Mouse (Mus musculus) myocyte (in vitro differentiated cells): Measurements from ENCODE around the gene Msi2. TPM values are rescaled to one million over a fixed set of nuclear protein-coding genes. Genes with fewer than 3 reads are reported as not detected.

Experiments
- H3K27me3 ChIP-seq: one replicate; pipeline ENCODE4 v1.6.1; 2011; ENCODE audit not compliant: control insufficient read depth, insufficient read depth, insufficient read length
- H3K36me3 ChIP-seq: one replicate; pipeline ENCODE4 v1.6.1; 2011; ENCODE audit not compliant: control insufficient read depth, insufficient read depth
- H3K4me2 ChIP-seq: one replicate; pipeline ENCODE4 v1.6.1; 2011; ENCODE audit warnings: low read depth, control low read depth
- H3K4me3 ChIP-seq: one replicate; pipeline ENCODE4 v1.5.1; 2011; ENCODE audit warnings: mild to moderate bottlenecking, control low read depth, moderate library complexity
- H3K79me2 ChIP-seq: one replicate; pipeline ENCODE4 v1.6.1; 2011; ENCODE audit not compliant: control insufficient read depth, insufficient read depth
- H3ac ChIP-seq: one replicate; pipeline ENCODE4 v1.6.1; 2011; ENCODE audit not compliant: control insufficient read depth, insufficient read length
- CEBPB ChIP-seq: IDR thresholded peaks from 2 replicates; pipeline ENCODE4 v1.6.1; 2011; ENCODE audit warnings: mild to moderate bottlenecking, moderate library complexity; ENCODE audit not compliant: poor library complexity, insufficient read depth, severe bottlenecking
- E2F4 ChIP-seq: IDR thresholded peaks from one replicate; pipeline ENCODE4 v1.6.1; 2011; ENCODE audit warnings: mild to moderate bottlenecking, control low read depth, moderate library complexity; ENCODE audit not compliant: insufficient read depth
- MAX ChIP-seq: IDR thresholded peaks from one replicate; pipeline ENCODE4 v1.6.1; 2011; ENCODE audit warnings: low read depth, mild to moderate bottlenecking, control low read depth
- MYOD1 ChIP-seq, 3 experiments: IDR thresholded peaks; one replicate each; pipeline ENCODE4 v1.6.1; 2011; ENCODE audit warnings: control low read depth in 2 of 3, low read depth in 2 of 3, mild to moderate bottlenecking in 2 of 3, moderate library complexity in 1 of 3; ENCODE audit not compliant: insufficient read length in 2 of 3, control insufficient read depth in 1 of 3
- MYOG ChIP-seq, 3 experiments: IDR thresholded peaks; one replicate each; pipeline ENCODE4 v1.6.1; 2011; ENCODE audit warnings: control low read depth in 2 of 3, low read depth in 2 of 3, mild to moderate bottlenecking in 2 of 3; ENCODE audit not compliant: insufficient read length in 2 of 3, control insufficient read depth in 1 of 3, insufficient read depth in 1 of 3
- POLR2A ChIP-seq: IDR thresholded peaks from one replicate; pipeline ENCODE4 v1.6.1; 2011; ENCODE audit warnings: low read depth, mild to moderate bottlenecking, control low read depth, moderate library complexity; ENCODE audit not compliant: insufficient read length
- POLR2AphosphoS2 ChIP-seq: IDR thresholded peaks from one replicate; pipeline ENCODE4 v1.6.1; 2011; ENCODE audit warnings: low read depth, control low read depth; ENCODE audit not compliant: insufficient read length
- REST ChIP-seq: IDR thresholded peaks from one replicate; pipeline ENCODE4 v1.6.1; 2011; ENCODE audit warnings: mild to moderate bottlenecking, control low read depth, moderate library complexity; ENCODE audit not compliant: insufficient read depth, insufficient read length
- SRF ChIP-seq: IDR thresholded peaks from one replicate; pipeline ENCODE4 v1.6.1; 2011; ENCODE audit warnings: low read depth; ENCODE audit not compliant: control insufficient read depth, insufficient read length
- TCF12 ChIP-seq: IDR thresholded peaks from one replicate; pipeline ENCODE4 v1.6.1; 2011; ENCODE audit warnings: mild to moderate bottlenecking, control low read depth; ENCODE audit not compliant: poor library complexity, insufficient read depth, severe bottlenecking
- TCF3 ChIP-seq: IDR thresholded peaks from one replicate; pipeline ENCODE4 v1.6.1; 2011; ENCODE audit warnings: low read depth, control low read depth; ENCODE audit not compliant: insufficient read length
- USF1 ChIP-seq: IDR thresholded peaks from one replicate; pipeline ENCODE4 v1.6.1; 2011; ENCODE audit warnings: low read depth, mild to moderate bottlenecking, control low read depth, moderate library complexity
- polyA plus RNA-seq: library from polyadenylated mRNA; unstranded; fragments of >200 nt; fragmentation: generic; extraction: Trizol; gene quantifications from one replicate; pipeline ENCODE4 v1.2.1, GENCODE M21; 2012; ENCODE audit warnings: missing spikeins

Msi2 gene
- polyA plus RNA-seq, 1 experiment, result 37.9 TPM

GRCm38 (mm10) chr11:88715299-88715698, 3.0 kb downstream of the Msi2 start:
- Histone ChIP-seq H3K4me3 (peak overlapping the region; percentile 63), H3K79me2 (peaks cover 43% of the 10 kb centered on the region), H3K27me3 (no peaks in the 10 kb centered on the region), H3ac (no peak overlapping the region), H3K36me3 (peaks cover 30% of the 10 kb centered on the region), H3K4me2 (peak overlapping the region; percentile 91)
- TF ChIP-seq E2F4 (no peak), TCF12 (no peak), SRF (no peak), MAX (no peak), MYOG (IDR thresholded peaks at IDR 0.05; ENCODE audit: control insufficient read depth in 1 of 3, insufficient read depth in 1 of 3, insufficient read length in 2 of 3, low read depth in 2 of 3) (no peak), POLR2A (no peak), TCF3 (no peak), POLR2AphosphoS2 (no peak), USF1 (no peak), REST (no peak), MYOD1 (IDR thresholded peaks at IDR 0.05; ENCODE audit: control insufficient read depth in 1 of 3, insufficient read length in 2 of 3, low read depth in 2 of 3) (no peak), CEBPB (no peak)

- no peaks in the 10 kb centered on the region for H3K27me3 ChIP-seq
- no peak overlapping the region for H3ac ChIP-seq
- H3K79me2 ChIP-seq, result peaks cover 43% of the 10 kb centered on the region
- peak overlapping the region; percentile 63 for H3K4me3 ChIP-seq
- peaks cover 31% of the 10 kb centered on the region for H3K36me3 ChIP-seq
- TF ChIP-seq SRF (no peak), TCF12 (no peak), TCF3 (no peak), REST (no peak)
- peak overlapping the region; percentile 91 for H3K4me2 ChIP-seq
These were observed 4.2 kb downstream of the Msi2 start for GRCm38 (mm10) chr11:88714127-88714526.

- H3ac ChIP-seq, result no peak overlapping the region
- H3K4me3 ChIP-seq, result no peak overlapping the region
- H3K4me2 ChIP-seq, result no peak overlapping the region
- H3K36me3 ChIP-seq, result peaks cover 31% of the 10 kb centered on the region
- peaks cover 43% of the 10 kb centered on the region for H3K79me2 ChIP-seq
- TF ChIP-seq TCF3 (no peak), MYOD1 (IDR thresholded peaks at IDR 0.05; ENCODE audit: control insufficient read depth in 1 of 3, insufficient read length in 2 of 3, low read depth in 2 of 3) (no peak), CEBPB (no peak), REST (no peak), TCF12 (no peak), MAX (no peak), POLR2A (no peak), MYOG (IDR thresholded peaks at IDR 0.05; ENCODE audit: control insufficient read depth in 1 of 3, insufficient read depth in 1 of 3, insufficient read length in 2 of 3, low read depth in 2 of 3) (no peak), POLR2AphosphoS2 (no peak)
- no peaks in the 10 kb centered on the region for H3K27me3 ChIP-seq
These were observed 4.8 kb downstream of the Msi2 start for GRCm38 (mm10) chr11:88713479-88713878.

DNA sequence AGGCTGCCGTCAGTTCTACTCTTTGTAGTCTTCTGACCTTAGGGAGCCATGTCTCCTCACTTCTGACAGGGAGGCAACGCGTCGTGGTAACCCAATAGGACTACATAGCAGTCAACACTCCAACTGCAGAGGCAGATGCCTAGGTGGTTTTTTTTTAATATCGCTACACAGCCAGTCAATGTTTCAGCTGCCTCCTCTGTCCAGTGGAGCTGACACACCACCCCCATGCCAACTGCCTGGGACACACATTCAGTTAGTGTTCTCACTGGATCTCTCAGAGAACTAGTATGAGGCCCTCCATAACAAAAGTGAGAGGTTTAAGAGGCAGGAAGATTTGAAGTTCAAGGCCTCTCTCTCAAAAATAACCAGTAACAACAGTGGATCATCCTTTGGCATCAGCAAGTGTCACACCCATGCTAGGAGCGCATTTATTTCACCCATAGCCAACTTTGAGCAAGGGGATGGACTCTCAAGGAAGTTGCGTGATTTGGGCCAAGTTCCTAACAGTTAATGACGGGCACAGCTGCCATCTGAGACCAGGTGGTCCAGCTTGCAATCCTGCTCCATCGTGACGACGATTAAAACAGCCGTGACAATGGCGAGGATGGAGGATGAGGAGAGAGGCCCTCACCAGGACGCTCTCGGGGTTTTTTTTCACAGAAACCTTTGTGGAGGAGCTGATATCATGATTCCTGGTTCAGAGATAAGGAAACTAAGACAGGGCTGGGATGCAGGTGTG, 8.3 kb downstream of the Msi2 start:
- peaks cover 47% of the 10 kb centered on the region for H3K36me3 ChIP-seq
- TF ChIP-seq MYOG (IDR thresholded peaks at IDR 0.05; ENCODE audit: control insufficient read depth in 1 of 3, insufficient read depth in 1 of 3, insufficient read length in 2 of 3, low read depth in 2 of 3) (peak in 2 of 3 experiments; percentile 40 to 53), CEBPB (no peak), TCF12 (peak; percentile 45), MYOD1 (IDR thresholded peaks at IDR 0.05; ENCODE audit: control insufficient read depth in 1 of 3, insufficient read length in 2 of 3, low read depth in 2 of 3) (peak; percentile 48 to 63 (median 53)), E2F4 (no peak), POLR2AphosphoS2 (no peak)

GRCm38 (mm10) chr11:88707228-88707775, 11.0 kb downstream of the Msi2 start:
- H3K36me3 ChIP-seq, result peaks cover 48% of the 10 kb centered on the region
- no peaks in the 10 kb centered on the region for H3K27me3 ChIP-seq
- no peak overlapping the region for H3K4me3 ChIP-seq
- H3ac ChIP-seq, result no peak overlapping the region
- peaks cover 26% of the 10 kb centered on the region for H3K79me2 ChIP-seq
- TF ChIP-seq CEBPB, result no peak
- TF ChIP-seq MYOG (IDR thresholded peaks at IDR 0.05; ENCODE audit: control insufficient read depth in 1 of 3, insufficient read depth in 1 of 3, insufficient read length in 2 of 3, low read depth in 2 of 3), result no peak
- TF ChIP-seq TCF12, result no peak
- no peak for TF ChIP-seq POLR2A
- no peak for TF ChIP-seq MYOD1 (IDR thresholded peaks at IDR 0.05; ENCODE audit: control insufficient read depth in 1 of 3, insufficient read length in 2 of 3, low read depth in 2 of 3)
- TF ChIP-seq MAX, result no peak
- no peak for TF ChIP-seq REST
- no peak for TF ChIP-seq E2F4
- no peak overlapping the region for H3K4me2 ChIP-seq

More for the DNA sequence above, 8.3 kb downstream of the Msi2 start:
- Histone ChIP-seq H3ac (no peak overlapping the region), H3K4me2 (peak overlapping the region; percentile 39), H3K27me3 (no peaks in the 10 kb centered on the region), H3K4me3 (no peak overlapping the region), H3K79me2 (peaks cover 25% of the 10 kb centered on the region)
